Mouse (Mus musculus): ENCODE results near the gene S100a16. TPM values are rescaled to one million over a fixed set of nuclear protein-coding genes. Genes with fewer than 3 reads are reported as not detected.

Gene S100a16
- polyA plus RNA-seq, 1 experiment = 49.1 TPM

- no peak overlapping the region for H3K4me3 ChIP-seq (ENCODE audit: insufficient read depth, low read length)
- TF ChIP-seq POLR2A (IDR thresholded peaks at IDR 0.05; ENCODE audit: low read depth, low read length) (no peak), CTCF (IDR thresholded peaks at IDR 0.05; ENCODE audit: borderline replicate concordance, insufficient read depth, low read length) (no peak)
- peaks cover 6% of the 10 kb centered on the region; the same call in 1 of the 2 replicates for H3K4me1 ChIP-seq (ENCODE audit: control insufficient read depth, insufficient read depth, low read length)
- H3K27ac ChIP-seq (ENCODE audit: insufficient read depth, low read length) = no peak overlapping the region
These were observed 30.7 kb upstream of the S100a16 start for GRCm38 (mm10) chr3:90506362-90506761.

DNA sequence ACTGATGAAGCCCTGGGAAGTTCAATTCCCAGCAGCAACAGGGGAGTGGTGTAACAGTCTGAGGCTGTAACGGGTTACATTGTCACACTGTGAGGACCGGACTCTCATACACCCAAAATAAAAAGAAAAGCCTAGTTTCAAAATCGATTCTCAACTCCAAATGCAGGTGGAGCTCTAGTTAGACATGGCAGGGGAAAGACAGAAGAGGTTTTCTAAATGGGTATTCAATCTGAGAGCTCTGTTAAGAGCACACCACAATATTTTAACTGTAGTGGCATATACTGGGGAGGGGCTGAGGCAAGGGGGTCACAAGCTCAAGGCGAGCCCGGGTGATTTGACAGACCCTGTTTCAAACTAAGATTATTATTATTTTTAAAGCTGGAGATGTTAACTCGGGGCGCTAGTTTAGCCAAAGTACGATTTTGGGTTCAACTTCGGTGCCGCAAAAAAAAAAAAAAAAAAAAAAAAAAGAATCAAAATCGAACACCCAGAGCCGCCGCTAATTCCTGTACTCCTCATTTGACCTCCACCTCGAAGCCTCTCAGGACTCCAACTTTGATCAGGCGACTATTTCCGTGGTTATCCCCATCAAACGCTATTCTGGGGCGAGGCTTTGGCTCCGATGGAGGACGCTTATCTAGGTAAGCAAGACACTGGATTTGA lies 28.6 kb upstream of the S100a16 start:
- Histone ChIP-seq H3K4me3 (ENCODE audit: insufficient read depth, low read length) (peak overlapping the region; percentile 98), H3K4me1 (ENCODE audit: control insufficient read depth, insufficient read depth, low read length) (peaks cover 6% of the 10 kb centered on the region; the same call in 1 of the 2 replicates), H3K27ac (ENCODE audit: insufficient read depth, low read length) (peak overlapping the region; percentile 29; the same call in 1 of the 2 replicates)
- no peak for TF ChIP-seq CTCF (IDR thresholded peaks at IDR 0.05; ENCODE audit: borderline replicate concordance, insufficient read depth, low read length)
- no peak for TF ChIP-seq POLR2A (IDR thresholded peaks at IDR 0.05; ENCODE audit: low read depth, low read length)

- TF ChIP-seq CTCF (IDR thresholded peaks at IDR 0.05; ENCODE audit: borderline replicate concordance, insufficient read depth, low read length) (no peak), POLR2A (IDR thresholded peaks at IDR 0.05; ENCODE audit: low read depth, low read length) (peak; percentile 78)
- H3K4me3 ChIP-seq (ENCODE audit: insufficient read depth, low read length) = peak within 1 kb of the TSS; percentile 98
- peaks cover 6% of the 10 kb centered on the region; the same call in 1 of the 2 replicates for H3K4me1 ChIP-seq (ENCODE audit: control insufficient read depth, insufficient read depth, low read length)
- H3K27ac ChIP-seq (ENCODE audit: insufficient read depth, low read length) = peak within 1 kb of the TSS; percentile 73
These were observed 27.9 kb upstream of the S100a16 start, which contains the start of gene Chtop for GRCm38 (mm10) chr3:90508950-90509746. Gene Chtop (minus strand): TSS chr3:90509498.

DNA sequence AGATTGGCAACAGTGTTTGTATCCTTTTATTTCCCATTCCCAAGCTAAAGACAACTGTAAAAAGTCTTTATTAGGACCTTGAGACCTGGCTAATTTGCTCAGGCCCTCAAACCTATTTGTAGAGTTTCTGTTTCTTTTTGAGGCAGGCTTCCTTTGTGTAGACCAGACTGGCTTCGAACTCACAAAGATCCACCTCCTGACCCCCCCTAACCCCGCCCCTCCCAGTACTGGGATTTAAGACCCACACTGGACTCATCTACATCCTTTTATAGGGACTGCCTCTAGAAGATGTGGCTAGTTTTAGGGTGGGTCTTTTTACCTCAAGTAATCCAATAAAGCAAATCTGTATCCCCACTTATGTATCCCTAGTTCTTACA lies 27.3 kb upstream of the S100a16 start:
- no peak for TF ChIP-seq POLR2A (IDR thresholded peaks at IDR 0.05; ENCODE audit: low read depth, low read length)
- TF ChIP-seq CTCF (IDR thresholded peaks at IDR 0.05; ENCODE audit: borderline replicate concordance, insufficient read depth, low read length) = no peak
- H3K4me3 ChIP-seq (ENCODE audit: insufficient read depth, low read length) = no peak overlapping the region
- H3K4me1 ChIP-seq (ENCODE audit: control insufficient read depth, insufficient read depth, low read length) = peaks cover 6% of the 10 kb centered on the region; the same call in 1 of the 2 replicates
- H3K27ac ChIP-seq (ENCODE audit: insufficient read depth, low read length) = no peak overlapping the region

DNA sequence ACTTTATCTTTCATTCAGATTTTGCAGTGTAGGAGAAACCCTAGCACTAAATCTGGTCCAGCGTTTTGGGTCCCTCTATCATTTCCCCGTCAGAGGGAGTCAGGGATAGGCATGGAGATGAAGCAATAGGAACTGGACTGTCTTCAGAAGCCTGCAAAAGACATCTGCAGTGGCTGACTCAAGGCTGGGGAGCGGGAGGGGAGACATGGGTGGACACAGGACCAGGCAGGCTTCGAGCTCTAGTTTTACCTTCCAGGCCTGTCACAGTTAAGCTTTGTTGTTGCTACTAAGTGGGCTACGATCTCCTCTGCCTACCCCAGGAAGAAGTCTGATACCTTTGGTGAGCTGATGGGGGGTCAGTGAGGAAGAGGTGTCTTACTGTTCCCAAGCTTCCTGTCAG lies 24.8 kb upstream of the S100a16 start:
- H3K27ac ChIP-seq (ENCODE audit: insufficient read depth, low read length) = no peak overlapping the region
- TF ChIP-seq POLR2A (IDR thresholded peaks at IDR 0.05; ENCODE audit: low read depth, low read length) (no peak), CTCF (IDR thresholded peaks at IDR 0.05; ENCODE audit: borderline replicate concordance, insufficient read depth, low read length) (no peak)
- no peak overlapping the region for H3K4me3 ChIP-seq (ENCODE audit: insufficient read depth, low read length)
- H3K4me1 ChIP-seq (ENCODE audit: control insufficient read depth, insufficient read depth, low read length) = peaks cover 10% of the 10 kb centered on the region; the same call in 1 of the 2 replicates

DNA sequence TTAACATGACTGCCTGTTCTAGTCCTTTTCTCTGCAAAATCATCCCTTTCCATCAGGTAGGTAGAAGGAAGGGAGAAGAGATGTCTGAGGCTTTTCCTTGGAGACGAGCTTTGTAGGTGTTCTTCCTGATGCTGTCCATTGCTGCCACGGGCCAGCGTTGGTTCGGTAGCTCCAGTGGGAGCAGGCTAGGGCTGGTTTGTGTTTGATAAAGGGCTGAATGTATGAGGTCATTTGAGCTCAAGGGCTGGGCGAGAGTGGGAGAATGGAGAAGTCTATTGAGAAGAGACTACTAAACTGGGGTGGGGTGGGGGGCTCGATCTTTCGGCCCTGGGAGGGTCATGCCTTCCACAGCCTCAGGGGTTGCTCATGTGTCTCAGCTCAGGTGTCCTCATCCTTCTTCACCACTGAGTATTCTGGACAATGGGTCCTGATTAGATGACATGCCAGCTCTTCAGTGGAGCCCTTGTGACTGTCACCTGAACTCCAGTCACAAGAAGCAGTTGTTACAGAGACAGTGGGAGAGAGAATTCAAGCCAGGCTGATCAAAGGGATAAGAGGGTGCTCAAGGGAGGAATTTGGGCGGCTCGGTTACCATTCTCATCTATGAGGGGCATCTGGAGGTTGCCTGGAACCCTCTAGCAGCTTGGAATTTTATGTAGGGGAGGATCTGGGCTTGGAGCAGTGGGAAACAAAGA lies 24.0 kb upstream of the S100a16 start:
- Histone ChIP-seq H3K4me1 (ENCODE audit: control insufficient read depth, insufficient read depth, low read length) (peaks cover 7% of the 10 kb centered on the region; the same call in 1 of the 2 replicates), H3K4me3 (ENCODE audit: insufficient read depth, low read length) (no peak overlapping the region), H3K27ac (ENCODE audit: insufficient read depth, low read length) (no peak overlapping the region)
- TF ChIP-seq POLR2A (IDR thresholded peaks at IDR 0.05; ENCODE audit: low read depth, low read length) (no peak), CTCF (IDR thresholded peaks at IDR 0.05; ENCODE audit: borderline replicate concordance, insufficient read depth, low read length) (no peak)

DNA sequence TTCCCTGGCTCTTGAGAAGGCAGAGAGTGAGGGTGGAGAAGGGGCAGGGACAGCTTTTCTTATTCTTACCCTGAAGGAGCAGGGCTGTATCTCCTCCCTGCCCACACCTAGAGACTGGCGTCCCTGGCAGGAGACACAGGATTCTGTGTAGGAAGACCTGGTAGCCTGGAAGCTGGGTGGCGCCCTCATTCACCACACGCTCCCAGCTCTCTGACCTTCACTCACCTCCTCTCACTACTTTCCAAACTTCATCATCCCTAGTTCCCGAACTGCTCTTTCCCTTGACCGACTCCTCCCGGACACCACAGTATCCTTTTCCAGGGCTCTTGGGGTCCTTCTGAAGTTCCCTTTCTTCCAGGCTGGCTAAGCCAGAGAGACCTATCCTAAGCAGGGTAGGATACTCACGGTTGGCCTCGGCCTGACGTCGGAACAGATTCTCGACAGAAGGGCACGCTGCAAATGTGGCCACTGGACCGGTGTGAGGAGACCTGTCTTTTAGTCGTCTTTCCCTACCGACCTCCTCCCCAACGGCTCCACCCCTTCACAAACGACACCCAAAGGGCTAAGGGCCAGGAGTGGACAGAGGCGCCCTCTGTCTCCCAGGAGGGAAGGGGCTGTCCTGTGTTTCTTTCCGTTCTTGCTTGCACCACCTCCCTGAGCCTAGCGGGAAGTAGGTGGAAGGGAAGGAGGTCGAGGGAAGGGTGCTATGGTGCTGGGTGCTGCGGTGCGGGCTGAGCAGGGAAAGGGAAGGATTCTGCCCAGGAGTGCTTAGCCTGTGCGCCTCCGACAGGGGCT lies 23.1 kb upstream of the S100a16 start, which contains the start of the genes S100a1 and S100a13:
TSS of gene S100a1 (minus strand) at position 597 of the 795 bp plus-strand sequence.
TSS of gene S100a13 (plus strand) at position 640 of the 795 bp plus-strand sequence.
- TF ChIP-seq POLR2A (IDR thresholded peaks at IDR 0.05; ENCODE audit: low read depth, low read length) = peak; percentile 66; the same call in 1 of the 2 replicates
- TF ChIP-seq CTCF (IDR thresholded peaks at IDR 0.05; ENCODE audit: borderline replicate concordance, insufficient read depth, low read length) = peak; percentile 15; the same call in 1 of the 2 replicates
- Histone ChIP-seq H3K4me3 (ENCODE audit: insufficient read depth, low read length) (peak within 1 kb of the TSS; percentile 33), H3K4me1 (ENCODE audit: control insufficient read depth, insufficient read depth, low read length) (peaks cover 7% of the 10 kb centered on the region; the same call in 1 of the 2 replicates), H3K27ac (ENCODE audit: insufficient read depth, low read length) (no peak within 1 kb of the TSS)

GRCm38 (mm10) chr3:90514691-90515090 lies 22.4 kb upstream of the S100a16 start:
- H3K4me3 ChIP-seq (ENCODE audit: insufficient read depth, low read length) = peak overlapping the region; percentile 33
- H3K4me1 ChIP-seq (ENCODE audit: control insufficient read depth, insufficient read depth, low read length) = peaks cover 7% of the 10 kb centered on the region; the same call in 1 of the 2 replicates
- H3K27ac ChIP-seq (ENCODE audit: insufficient read depth, low read length) = no peak overlapping the region
- TF ChIP-seq CTCF (IDR thresholded peaks at IDR 0.05; ENCODE audit: borderline replicate concordance, insufficient read depth, low read length) (no peak), POLR2A (IDR thresholded peaks at IDR 0.05; ENCODE audit: low read depth, low read length) (no peak; the same call in none of the 2 replicates)

Measured in embryonic fibroblast, embryonic 13.5 days (primary cell).